Mouse (Mus musculus): ENCODE measurements at regions not wholly inside any gene's neighbourhood (a gene's known extent, or its start where the extent isn't known, plus 50 kb on each side); places are given as distances from the start of the nearest gene placed in this dataset.

DNA sequence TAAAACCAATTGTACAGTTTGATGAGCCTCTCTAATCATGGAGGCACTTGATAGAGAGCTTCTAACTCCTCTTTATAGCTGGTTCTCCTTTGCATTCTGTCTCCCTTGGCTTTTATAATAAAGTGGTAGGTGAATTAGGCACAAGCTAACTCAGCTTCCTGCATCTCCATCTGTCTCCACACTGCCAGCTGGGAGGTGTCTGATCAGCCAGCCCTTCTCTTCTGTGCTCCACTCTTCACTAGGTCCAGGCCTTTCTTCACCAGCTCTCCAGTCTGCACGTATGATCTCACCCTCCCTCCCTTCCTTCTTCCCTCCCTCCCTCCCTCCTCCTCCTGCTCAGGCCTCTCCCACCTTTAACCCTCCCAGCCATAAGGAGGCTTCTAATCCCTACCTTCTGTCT is 136.2 kb downstream of the Rchy1 start:
- TF ChIP-seq CTCF (IDR thresholded peaks at IDR 0.05; ENCODE audit: low read depth), result no peak
- TF ChIP-seq EP300 (IDR thresholded peaks at IDR 0.05; ENCODE audit: low read depth), result no peak
